Mouse (Mus musculus) cerebellum, adult 18-20 months (tissue): ENCODE results near the gene Lrrc7.

Experiments used
- DNase-seq, 2 experiments: peaks; one replicate each; pipeline ENCODE4 v3.0.0; 2021

The Lrrc7 gene

GRCm38 (mm10) chr3:158362091-158362490, 199.9 kb downstream of the Lrrc7 start:
- DNase-seq, result no peak

- DNase-seq, result no peak
These were observed 205.3 kb downstream of the Lrrc7 start for GRCm38 (mm10) chr3:158356706-158357105.

- DNase-seq, result no peak
These were observed 205.8 kb downstream of the Lrrc7 start for GRCm38 (mm10) chr3:158356194-158356593.

GRCm38 (mm10) chr3:158340808-158341207, 221.2 kb downstream of the Lrrc7 start:
- DNase-seq, result no peak

GRCm38 (mm10) chr3:158330085-158330484, 231.9 kb downstream of the Lrrc7 start:
- no peak for DNase-seq

GRCm38 (mm10) chr3:158310391-158310790, 251.6 kb downstream of the Lrrc7 start:
- DNase-seq, result no peak

- no peak for DNase-seq
These were observed 254.6 kb downstream of the Lrrc7 start for GRCm38 (mm10) chr3:158307415-158307814.

- DNase-seq, result no peak
These were observed 263.3 kb downstream of the Lrrc7 start for GRCm38 (mm10) chr3:158298732-158299131.

GRCm38 (mm10) chr3:158295041-158295440, 267.0 kb downstream of the Lrrc7 start:
- DNase-seq, result no peak

- no peak for DNase-seq
These were observed 277.6 kb downstream of the Lrrc7 start for GRCm38 (mm10) chr3:158284431-158284830.

GRCm38 (mm10) chr3:158278631-158279030, 283.4 kb downstream of the Lrrc7 start:
- DNase-seq, result no peak

GRCm38 (mm10) chr3:158272700-158273099, 289.3 kb downstream of the Lrrc7 start:
- DNase-seq, result no peak

GRCm38 (mm10) chr3:158270887-158271286, 291.1 kb downstream of the Lrrc7 start:
- DNase-seq, result no peak

- DNase-seq, result no peak
These were observed 309.4 kb downstream of the Lrrc7 start for GRCm38 (mm10) chr3:158252576-158252975.

GRCm38 (mm10) chr3:158247672-158248071, 314.3 kb downstream of the Lrrc7 start:
- DNase-seq, result no peak

- DNase-seq, result no peak
These were observed 351.4 kb downstream of the Lrrc7 start for GRCm38 (mm10) chr3:158210657-158211056.

- DNase-seq, result peak; percentile 4 to 13
These were observed 352.0 kb downstream of the Lrrc7 start for GRCm38 (mm10) chr3:158210026-158210425.

- no peak for DNase-seq
These were observed 354.2 kb downstream of the Lrrc7 start for GRCm38 (mm10) chr3:158207840-158208239.

- DNase-seq, result no peak
These were observed 359.2 kb downstream of the Lrrc7 start for GRCm38 (mm10) chr3:158202776-158203175.

- no peak for DNase-seq
These were observed 366.6 kb downstream of the Lrrc7 start for GRCm38 (mm10) chr3:158195426-158195825.

GRCm38 (mm10) chr3:158193229-158193628, 368.8 kb downstream of the Lrrc7 start:
- DNase-seq, result no peak

GRCm38 (mm10) chr3:158174880-158175735, 386.9 kb downstream of the Lrrc7 start:
- no peak for DNase-seq

- no peak for DNase-seq
These were observed 392.8 kb downstream of the Lrrc7 start for GRCm38 (mm10) chr3:158169180-158169579.

GRCm38 (mm10) chr3:158168454-158168853, 393.6 kb downstream of the Lrrc7 start:
- no peak for DNase-seq

GRCm38 (mm10) chr3:158165004-158165403, 397.0 kb downstream of the Lrrc7 start:
- no peak for DNase-seq
